Mouse (Mus musculus) olfactory bulb, adult 2 months (tissue): ENCODE measurements around the gene Nudt14. TPM values are rescaled to one million over a fixed set of nuclear protein-coding genes. Genes with fewer than 3 reads are reported as not detected.

Experiments
- H3K27ac ChIP-seq: fragments of 200-500 bp; 2 replicates; pipeline ENCODE4 v1.5.1; 2012; ENCODE audit warnings: low read depth, low read length; ENCODE audit not compliant: insufficient read depth
- H3K4me1 ChIP-seq: fragments of 200-500 bp; 2 replicates; pipeline ENCODE4 v1.6.1; 2012; ENCODE audit warnings: low read length; ENCODE audit not compliant: control insufficient read depth, insufficient read depth
- H3K4me3 ChIP-seq: fragments of 200-500 bp; 2 replicates; pipeline ENCODE4 v1.5.1; 2012; ENCODE audit warnings: mild to moderate bottlenecking, low read depth, low read length, moderate library complexity; ENCODE audit not compliant: insufficient read depth
- CTCF ChIP-seq: fragments of 200-500 bp; IDR thresholded peaks from 2 replicates; pipeline ENCODE4 v1.5.1; 2012; ENCODE audit warnings: low read depth, mild to moderate bottlenecking, low read length, moderate library complexity; ENCODE audit not compliant: insufficient read depth
- POLR2A ChIP-seq: fragments of 200-500 bp; IDR thresholded peaks from 2 replicates; pipeline ENCODE4 v1.6.1; 2012; ENCODE audit warnings: mild to moderate bottlenecking, low read depth, low read length, moderate library complexity; ENCODE audit not compliant: insufficient read depth
- WGBS: fragments of 180-500 bp; shearing (Covaris S2); methylation state at CpG from one replicate; pipeline ENCODE4 v1.1.7; 2018; 5-methylcytosine and 5-hydroxymethylcytosine counted together
- polyA plus RNA-seq: library from polyadenylated mRNA; stranded (reverse); fragments of >200 nt; gene quantifications from 2 replicates; pipeline ENCODE4 v1.2.4, GENCODE M21; 2012; ENCODE audit warnings: low replicate concordance; ENCODE audit not compliant: missing spikeins, insufficient read depth, insufficient read length

Gene Nudt14
- polyA plus RNA-seq, 1 experiment, result not detected

DNA sequence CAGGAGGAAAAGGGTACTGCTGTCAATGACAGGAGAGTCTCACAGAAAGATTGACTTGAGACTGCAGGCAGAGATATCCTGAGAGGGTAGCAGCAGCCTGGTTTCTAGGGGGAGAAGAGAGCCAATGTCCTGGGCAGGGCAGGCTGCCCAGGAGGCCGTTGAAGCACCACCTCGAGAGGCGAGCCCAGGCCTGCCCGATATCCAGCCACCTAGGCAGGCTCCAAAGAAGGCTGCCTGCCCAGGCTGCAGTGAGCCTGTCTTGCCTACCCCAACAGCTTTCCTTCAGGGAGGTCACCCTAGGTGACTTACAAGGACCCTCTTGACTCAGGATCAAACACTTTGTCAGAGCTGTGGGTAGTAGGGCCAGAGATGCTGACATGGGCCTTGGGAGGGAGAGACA, 1.7 kb downstream of the Nudt14 start:
- 90% methylated on average over 4 of the region's 4 CpGs for WGBS
- Histone ChIP-seq H3K4me3 (no peak overlapping the region), H3K27ac (no peak overlapping the region), H3K4me1 (peaks cover 18% of the 10 kb centered on the region)
- no peak for TF ChIP-seq POLR2A
- no peak for TF ChIP-seq CTCF

DNA sequence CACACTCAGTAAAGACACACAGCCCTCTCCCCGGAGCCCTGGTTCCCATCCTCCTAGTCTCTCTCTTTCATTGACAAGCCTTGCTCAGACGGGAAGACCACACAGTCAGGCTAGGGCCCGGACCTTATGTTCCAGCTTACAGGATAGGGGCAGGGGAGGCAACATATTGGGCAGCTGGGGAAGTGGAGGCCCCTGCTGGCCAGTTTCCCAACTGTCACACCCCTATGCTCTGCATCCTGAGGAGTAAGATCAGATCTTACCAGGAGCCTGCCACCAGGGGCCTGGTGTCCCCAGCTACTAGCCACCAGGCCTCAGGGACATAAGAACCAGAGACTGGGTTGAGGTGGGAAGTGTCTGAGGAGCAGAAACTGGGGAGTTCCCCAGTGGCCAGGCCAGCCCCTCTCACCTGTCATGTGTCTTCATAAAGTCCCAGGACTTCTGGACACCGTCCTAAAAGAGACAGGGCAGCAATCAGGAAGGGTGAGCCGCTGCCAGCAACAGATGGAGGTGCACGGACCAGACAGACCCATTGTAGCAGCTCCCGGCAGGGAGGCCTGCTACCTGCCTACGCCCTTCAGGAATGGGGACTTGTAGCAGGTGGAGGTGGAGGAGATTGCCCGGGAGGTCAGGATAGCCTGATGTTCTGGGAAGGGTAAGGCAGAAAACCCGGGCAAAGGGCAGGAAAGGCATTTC, 2.9 kb downstream of the Nudt14 start:
- Histone ChIP-seq H3K27ac (no peak overlapping the region), H3K4me1 (peaks cover 18% of the 10 kb centered on the region), H3K4me3 (no peak overlapping the region)
- WGBS, result 77% methylated on average over 10 of the region's 10 CpGs
- 0 out of 2 replicates have a peak, but pooled peaks have one; percentile 7 for TF ChIP-seq CTCF
- TF ChIP-seq POLR2A, result no peak

DNA sequence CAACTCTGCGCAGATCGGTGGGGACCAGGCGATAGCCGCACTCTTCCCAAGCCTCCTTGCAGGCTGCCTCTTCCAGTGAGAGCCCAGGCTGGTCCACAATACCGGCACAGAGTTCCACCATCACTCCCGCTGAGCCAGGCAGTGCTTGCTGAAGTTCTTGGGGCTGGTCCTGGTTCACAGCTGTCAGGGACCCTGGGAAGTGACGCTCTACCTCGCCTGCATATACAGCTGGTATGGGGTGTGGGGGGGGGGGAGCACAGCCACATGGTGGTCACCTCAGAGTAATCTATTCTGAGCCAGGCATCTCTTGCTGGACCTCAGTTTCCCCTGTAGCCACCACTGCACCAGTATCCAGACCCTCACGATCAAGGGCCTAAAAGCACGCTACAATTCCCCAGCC, 3.6 kb downstream of the Nudt14 start:
- Histone ChIP-seq H3K4me1 (peaks cover 18% of the 10 kb centered on the region), H3K4me3 (no peak overlapping the region), H3K27ac (no peak overlapping the region)
- TF ChIP-seq CTCF, result no peak
- TF ChIP-seq POLR2A, result no peak
- whole genome bisulfite sequencing, result 91% methylated on average over 10 of the region's 10 CpGs

DNA sequence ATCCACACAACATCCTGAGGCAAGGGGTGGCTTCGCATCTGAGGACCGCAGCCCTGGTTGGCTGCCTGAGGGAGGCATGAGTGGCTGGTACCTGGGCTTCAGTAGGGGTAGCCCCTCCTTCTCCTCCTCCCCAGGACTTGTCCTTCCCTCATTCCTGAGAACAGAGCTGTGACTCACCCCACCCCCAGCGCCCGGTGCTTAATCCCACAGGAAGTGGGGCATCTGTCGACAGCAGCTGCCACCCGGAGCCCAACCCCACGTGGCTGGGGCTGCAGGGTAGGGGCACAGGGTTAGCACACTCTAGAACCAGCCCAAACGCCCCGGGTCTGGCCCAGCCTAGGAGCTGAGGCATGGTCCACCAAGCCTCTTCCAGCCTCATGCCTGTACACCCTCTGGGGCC, 4.0 kb downstream of the Nudt14 start:
- H3K4me3 ChIP-seq, result no peak overlapping the region
- TF ChIP-seq CTCF, result no peak
- TF ChIP-seq POLR2A, result no peak
- WGBS, result 59% methylated on average over 9 of the region's 9 CpGs
- H3K4me1 ChIP-seq, result peaks cover 18% of the 10 kb centered on the region
- H3K27ac ChIP-seq, result no peak overlapping the region

DNA sequence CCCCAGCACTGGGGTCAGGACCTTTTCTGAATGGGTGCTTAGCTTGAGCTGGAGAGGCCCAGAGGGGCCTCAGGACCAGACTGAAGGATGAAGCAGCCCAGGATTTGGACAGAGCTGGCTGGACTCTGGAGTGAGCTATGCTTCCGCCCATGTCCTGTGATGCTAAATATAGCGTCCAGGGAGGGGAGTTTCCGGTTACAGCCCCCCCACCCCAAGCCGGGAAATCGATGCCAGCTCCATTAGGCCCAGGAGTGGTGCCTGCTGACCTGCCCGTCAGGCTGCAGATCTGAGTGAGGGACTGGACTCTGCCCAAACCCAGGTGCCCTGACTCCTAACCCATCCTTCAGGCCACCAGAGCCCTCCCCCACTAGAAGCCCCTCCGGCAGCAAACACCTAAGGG, 9.3 kb downstream of the Nudt14 start:
- H3K4me1 ChIP-seq, result peaks cover 12% of the 10 kb centered on the region
- TF ChIP-seq CTCF, result no peak
- TF ChIP-seq POLR2A, result no peak
- no peak overlapping the region for H3K4me3 ChIP-seq
- WGBS, result 66% methylated on average over 7 of the region's 7 CpGs
- no peak overlapping the region for H3K27ac ChIP-seq

DNA sequence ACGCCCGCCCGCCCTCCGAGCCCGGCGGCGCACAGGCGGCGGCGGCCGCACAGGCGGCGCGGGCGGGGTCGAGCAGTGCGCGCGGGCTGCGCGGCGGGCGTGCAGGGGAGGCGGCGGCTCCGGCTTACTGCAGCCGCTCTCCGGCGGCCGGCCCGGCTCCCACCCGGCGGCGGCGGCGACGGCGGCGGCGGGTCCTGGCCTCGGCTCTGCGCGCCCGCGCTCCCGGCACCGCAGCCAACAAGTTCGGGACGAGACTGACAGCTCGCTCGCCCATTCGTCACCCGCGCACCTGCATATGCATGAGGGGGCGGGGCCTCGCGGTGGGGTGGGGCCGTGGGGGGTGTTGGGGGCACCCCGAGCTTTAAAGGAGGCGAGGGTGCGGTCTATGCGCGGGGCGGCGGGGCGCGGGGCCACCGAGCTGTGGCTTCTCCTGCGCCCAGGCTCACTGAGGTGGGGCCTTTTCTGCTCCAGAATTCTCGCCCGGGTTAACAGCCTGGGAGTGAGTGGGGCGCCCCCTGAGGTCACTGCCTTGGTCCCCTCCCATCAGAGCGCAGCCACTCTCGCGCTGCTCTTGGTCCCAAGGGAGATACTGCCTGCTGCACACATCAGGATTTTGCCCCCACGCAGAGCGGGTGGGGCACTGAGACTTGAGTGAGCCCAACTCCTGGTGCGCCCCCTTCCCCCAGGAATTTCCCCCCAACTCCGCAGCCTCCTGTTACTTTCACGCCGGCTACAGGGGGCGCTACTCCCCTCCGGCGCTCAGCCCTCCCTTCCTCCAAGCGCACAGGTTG, 12.2 kb downstream of the Nudt14 start, which contains the start of gene Jag2:
TSS of gene Jag2 (minus strand) at position 215 of the 791 bp plus-strand sequence.
- H3K27ac ChIP-seq, result peak within 1 kb of the TSS; percentile 27; the same call in 1 of the 2 replicates
- WGBS, result 20% methylated on average over 85 of the region's 85 CpGs
- H3K4me3 ChIP-seq, result peak within 1 kb of the TSS; percentile 67
- H3K4me1 ChIP-seq, result peaks cover 41% of the 10 kb centered on the region
- TF ChIP-seq CTCF (peak; percentile 49; the same call in 1 of the 2 replicates), POLR2A (no peak)

DNA sequence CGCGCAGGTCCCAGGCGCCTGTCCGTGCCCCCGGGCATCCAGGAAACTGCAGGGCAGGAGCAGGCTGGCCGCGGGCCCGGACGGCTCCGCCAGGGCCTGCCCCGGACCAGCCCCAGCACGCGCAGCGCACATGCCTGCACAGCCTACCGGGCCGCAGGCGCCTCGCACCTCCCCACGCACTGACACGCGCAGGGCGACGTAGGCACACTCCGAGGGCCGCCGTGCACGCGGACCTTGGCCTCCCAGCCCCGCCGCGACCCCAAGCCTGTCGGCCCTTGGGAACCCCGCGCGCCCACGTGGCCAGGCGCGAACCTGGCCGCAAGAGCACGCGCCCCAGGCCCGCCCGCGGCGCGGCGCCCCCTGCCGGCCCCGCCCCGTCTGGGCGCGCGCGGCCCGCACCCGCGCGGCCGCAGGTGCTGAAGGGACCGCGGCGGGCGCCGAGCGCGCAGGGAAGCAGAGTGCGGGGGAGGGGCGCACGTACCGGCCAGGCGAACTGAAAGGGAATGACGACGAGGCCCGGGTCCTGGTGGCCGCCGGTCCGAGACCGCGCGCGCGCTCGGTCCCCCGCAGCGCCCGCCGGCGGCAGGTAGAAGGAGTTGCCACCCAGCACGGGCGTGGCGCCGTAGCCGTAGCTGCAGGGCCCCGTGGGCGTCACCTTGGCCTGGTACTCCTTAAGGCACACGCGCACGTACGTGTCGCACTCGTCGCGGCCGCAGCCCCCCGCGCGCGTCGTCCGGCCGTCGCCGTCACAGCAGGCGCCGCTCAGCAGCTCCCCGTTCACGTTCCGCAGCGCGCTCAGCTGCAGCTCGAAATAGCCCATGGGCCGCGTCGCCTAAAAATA, 13.3 kb downstream of the Nudt14 start:
- Histone ChIP-seq H3K4me1 (peaks cover 52% of the 10 kb centered on the region), H3K27ac (peak overlapping the region; percentile 27; the same call in 1 of the 2 replicates), H3K4me3 (peak overlapping the region; percentile 67)
- 1% methylated on average over 124 of the region's 124 CpGs for WGBS
- TF ChIP-seq CTCF (no peak; the same call in 1 of the 2 replicates), POLR2A (peak; percentile 41)

DNA sequence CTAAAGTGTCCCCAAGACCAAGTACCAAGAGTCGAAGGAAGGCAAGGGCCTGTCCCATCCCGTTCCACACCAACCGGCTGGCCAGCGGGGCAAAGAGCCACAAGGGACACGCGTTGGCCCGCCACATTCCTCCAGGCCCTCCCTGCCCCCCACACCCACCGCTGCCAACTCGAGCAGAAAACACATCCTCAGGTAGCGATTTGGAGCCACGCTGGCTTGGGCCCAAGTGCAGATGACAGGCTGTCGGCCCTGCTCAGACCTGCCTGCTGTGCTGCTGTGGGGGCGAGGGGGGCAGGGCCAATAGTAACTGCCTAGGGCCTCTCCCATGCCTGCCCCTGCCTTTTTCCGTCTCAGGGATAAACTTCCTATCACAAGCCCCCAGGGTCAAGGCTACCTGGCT, 14.7 kb downstream of the Nudt14 start:
- WGBS, result 62% methylated on average over 14 of the region's 14 CpGs
- TF ChIP-seq CTCF, result no peak
- no peak for TF ChIP-seq POLR2A
- Histone ChIP-seq H3K4me1 (peaks cover 63% of the 10 kb centered on the region), H3K4me3 (no peak overlapping the region), H3K27ac (no peak overlapping the region)
